Mouse (Mus musculus): ENCODE data around the gene Wtap. TPM values are rescaled to one million over a fixed set of nuclear protein-coding genes. Genes with fewer than 3 reads are reported as not detected.
A peak's percentile ranks its signal among the peaks of the same experiment; 100 is the strongest.
"Not testable (repeated sequence)": the region's sequence is repeated elsewhere in the genome, so short reads cannot be mapped to it uniquely, and the experiment has no call there.

Gene Wtap
- polyA plus RNA-seq (2015; fragmentation: Nextera tagmentation; extraction: Ambion mirVana) = 156 and 166 TPM in 2 replicates

DNA sequence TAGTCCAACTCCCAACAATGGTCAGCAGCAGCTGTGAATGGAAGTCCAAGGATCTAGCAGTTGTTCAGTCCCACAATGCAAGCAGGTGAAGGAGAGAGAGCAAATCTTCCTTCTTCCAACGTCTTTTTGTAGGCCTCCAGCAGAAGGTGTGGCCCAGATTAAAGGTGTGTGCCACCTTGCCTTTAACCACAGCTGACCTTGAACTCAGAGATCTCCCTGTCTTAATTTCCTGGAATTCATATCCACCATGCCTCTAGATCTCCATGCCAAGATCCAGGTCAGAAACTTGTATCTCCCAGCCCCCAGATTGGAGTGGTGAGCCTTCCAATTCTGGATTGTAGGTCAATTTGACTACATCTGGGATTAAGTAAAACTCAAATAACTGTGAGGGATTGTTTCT is at the start of gene Wtap:
Gene Wtap, minus strand, starts transcription at position 101 of the 400 bp plus-strand sequence.
- 74% methylated on average over 1 of the region's 1 CpGs for WGBS
- no peaks in the 10 kb centered on the region for H3K9me3 ChIP-seq
- no peaks in the 10 kb centered on the region for H3K36me3 ChIP-seq
- no peak for ATAC-seq (ENCODE audit: insufficient number of reproducible peaks, insufficient read depth, low FRiP score, low TSS enrichment, low read depth)
- peak within 1 kb of the TSS; percentile 100 for H3K27ac ChIP-seq
- H3K4me3 ChIP-seq = peak within 1 kb of the TSS; percentile 96
- H3K4me2 ChIP-seq = peak within 1 kb of the TSS; percentile 77
- H3K27me3 ChIP-seq = no peaks in the 10 kb centered on the region
- peak within 1 kb of the TSS; percentile 100 for H3K9ac ChIP-seq
- H3K4me1 ChIP-seq = peaks cover 7% of the 10 kb centered on the region

DNA sequence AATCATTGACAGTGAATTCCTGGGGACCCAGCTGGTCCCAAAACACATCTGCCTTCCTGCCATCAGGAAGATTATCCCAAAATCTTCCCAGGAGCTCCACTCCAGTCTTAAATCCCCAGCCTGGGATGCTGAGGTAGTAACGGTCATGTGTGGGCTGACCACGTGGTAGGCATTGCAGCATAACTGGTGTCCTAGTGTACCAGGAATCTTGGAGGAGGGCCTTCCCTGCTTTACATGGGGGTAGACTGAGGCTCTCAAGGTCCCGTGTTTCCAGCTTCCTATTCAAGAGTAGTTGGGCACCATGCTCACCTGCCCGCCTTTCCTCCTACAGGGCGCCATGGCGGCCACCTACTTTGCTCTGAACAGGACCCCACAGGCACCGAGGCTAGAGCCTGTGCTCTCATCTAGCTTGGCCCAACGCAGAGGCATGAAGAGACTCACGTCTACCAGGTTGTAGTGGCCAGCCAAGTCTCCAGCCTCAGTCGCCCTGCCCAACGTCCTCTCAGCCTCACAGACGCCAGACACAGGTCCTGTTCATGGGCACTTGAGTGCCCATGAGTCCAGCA is 42.7 kb upstream of the Wtap start:
- not testable (repeated sequence) for H3K4me1 ChIP-seq, H3K9me3 ChIP-seq, H3K36me3 ChIP-seq, H3K4me2 ChIP-seq, H3K4me3 ChIP-seq, H3K9ac ChIP-seq, H3K27ac ChIP-seq, H3K27me3 ChIP-seq
- peak; percentile 56; the same call in 1 of the 2 replicates for ATAC-seq (ENCODE audit: insufficient number of reproducible peaks, insufficient read depth, low FRiP score, low TSS enrichment, low read depth)
- 83% methylated on average over 4 of the region's 12 CpGs for WGBS

DNA sequence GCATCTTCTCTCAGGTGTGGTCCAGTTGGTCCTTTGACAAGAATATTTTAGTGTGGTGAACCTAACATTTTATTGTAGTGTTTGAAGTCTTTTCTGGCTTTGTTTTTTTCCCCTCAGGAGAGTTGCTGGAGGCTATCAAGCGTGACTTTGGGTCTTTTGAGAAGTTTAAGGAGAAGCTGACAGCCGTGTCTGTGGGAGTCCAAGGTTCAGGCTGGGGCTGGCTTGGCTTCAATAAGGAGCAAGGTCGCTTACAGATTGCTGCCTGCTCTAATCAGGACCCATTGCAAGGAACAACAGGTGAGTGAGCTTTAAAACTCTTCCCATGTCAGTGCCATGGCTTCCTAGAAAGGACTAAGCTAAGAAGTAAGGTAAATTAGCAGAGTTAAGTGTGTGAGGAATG is 19.3 kb upstream of the Wtap start:
- no peak overlapping the region for H3K27ac ChIP-seq
- no peak for ATAC-seq (ENCODE audit: insufficient number of reproducible peaks, insufficient read depth, low FRiP score, low TSS enrichment, low read depth)
- no peak overlapping the region for H3K4me3 ChIP-seq
- H3K4me2 ChIP-seq = no peak overlapping the region
- H3K9me3 ChIP-seq = no peaks in the 10 kb centered on the region
- peaks cover 8% of the 10 kb centered on the region for H3K4me1 ChIP-seq
- H3K36me3 ChIP-seq = peaks cover 56% of the 10 kb centered on the region
- 73% methylated on average over 3 of the region's 3 CpGs for WGBS
- no peak overlapping the region for H3K9ac ChIP-seq
- H3K27me3 ChIP-seq = no peaks in the 10 kb centered on the region

DNA sequence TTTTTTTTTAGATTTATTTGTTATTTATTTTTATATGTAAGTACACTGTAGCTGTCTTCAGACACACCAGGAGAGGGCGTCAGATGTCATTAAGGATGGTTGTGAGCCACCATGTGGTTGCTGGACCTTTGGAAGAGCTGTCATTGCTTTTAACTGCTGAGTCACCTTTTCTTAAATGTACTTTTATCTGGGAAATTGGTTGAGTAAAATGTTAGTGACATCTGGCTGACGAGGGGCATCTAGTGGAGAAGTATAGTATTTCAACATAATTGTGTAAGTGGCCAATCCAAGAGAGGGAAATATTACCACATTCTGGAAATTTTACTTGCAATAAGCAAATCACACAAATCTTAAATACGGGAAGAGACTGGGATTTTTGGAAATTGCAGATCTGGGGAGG is 15.9 kb upstream of the Wtap start:
- Histone ChIP-seq H3K4me1 (peaks cover 8% of the 10 kb centered on the region), H3K4me2 (no peak overlapping the region), H3K4me3 (no peak overlapping the region), H3K9ac (no peak overlapping the region), H3K27me3 (no peaks in the 10 kb centered on the region), H3K27ac (no peak overlapping the region), H3K9me3 (no peaks in the 10 kb centered on the region), H3K36me3 (peaks cover 41% of the 10 kb centered on the region)
- ATAC-seq (ENCODE audit: insufficient number of reproducible peaks, insufficient read depth, low FRiP score, low TSS enrichment, low read depth) = no peak
- WGBS = 20% methylated on average over 3 of the region's 3 CpGs

DNA sequence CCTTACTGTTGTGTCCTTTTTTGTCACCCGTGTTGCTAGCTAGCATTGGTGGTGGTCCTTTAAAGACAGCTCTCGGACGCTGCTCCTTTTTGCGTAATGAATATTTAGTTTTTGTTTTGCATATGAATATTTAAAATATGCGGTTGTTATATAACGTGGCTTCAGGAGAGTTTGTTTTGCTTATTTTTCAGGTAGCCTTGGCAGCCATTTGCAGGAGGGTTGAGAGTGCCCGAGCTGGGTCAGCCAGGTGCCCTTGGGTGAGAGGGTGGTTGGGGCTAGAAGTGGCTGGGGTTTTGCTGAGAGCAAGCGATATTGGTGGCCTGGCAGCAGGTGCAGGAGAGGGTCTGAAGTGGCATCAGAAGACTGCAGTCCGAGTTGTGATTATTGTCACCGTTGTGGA is 14.6 kb upstream of the Wtap start:
- H3K4me3 ChIP-seq = peak overlapping the region; percentile 86
- peaks cover 8% of the 10 kb centered on the region for H3K4me1 ChIP-seq
- no peaks in the 10 kb centered on the region for H3K27me3 ChIP-seq
- H3K27ac ChIP-seq = peak overlapping the region; percentile 79
- H3K9me3 ChIP-seq = no peaks in the 10 kb centered on the region
- no peak for ATAC-seq (ENCODE audit: insufficient number of reproducible peaks, insufficient read depth, low FRiP score, low TSS enrichment, low read depth)
- peak overlapping the region; percentile 82 for H3K4me2 ChIP-seq
- peaks cover 29% of the 10 kb centered on the region for H3K36me3 ChIP-seq
- 4% methylated on average over 10 of the region's 10 CpGs for WGBS
- peak overlapping the region; percentile 82 for H3K9ac ChIP-seq

DNA sequence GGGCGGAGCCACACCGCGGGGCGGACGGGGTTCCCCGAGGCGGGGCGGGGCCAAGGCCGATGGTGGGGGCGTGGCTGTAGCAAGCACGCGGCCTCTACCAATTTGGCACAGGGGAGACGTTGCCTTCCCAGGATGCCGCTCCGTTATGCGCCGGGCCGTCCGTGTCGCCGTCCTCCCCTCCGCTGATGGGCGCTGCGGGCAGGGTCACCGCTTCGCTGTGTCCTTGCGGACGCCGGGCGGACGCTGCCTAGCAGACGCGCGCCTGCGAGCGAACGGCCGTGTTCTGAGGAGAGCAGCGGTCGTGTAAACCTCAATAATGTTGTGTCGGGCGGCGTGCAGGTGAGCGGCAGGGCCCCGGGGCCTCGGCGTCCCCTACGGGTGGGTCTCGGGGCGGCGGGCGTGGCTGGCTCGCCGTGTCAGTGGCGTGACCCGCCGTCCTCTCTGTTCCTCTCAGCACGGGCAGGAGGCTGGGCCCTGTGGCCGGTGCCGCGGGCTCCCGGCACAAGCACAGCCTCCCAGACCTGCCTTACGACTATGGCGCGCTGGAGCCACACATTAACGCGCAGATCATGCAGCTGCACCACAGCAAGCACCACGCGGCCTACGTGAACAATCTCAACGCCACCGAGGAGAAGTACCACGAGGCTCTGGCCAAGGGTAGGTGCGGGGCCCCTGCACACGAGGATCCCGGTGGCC is 13.9 kb upstream of the Wtap start:
- H3K9me3 ChIP-seq = no peaks in the 10 kb centered on the region
- H3K27ac ChIP-seq = peak overlapping the region; percentile 79
- WGBS = under 1% methylated on average over 76 of the region's 76 CpGs
- no peaks in the 10 kb centered on the region for H3K27me3 ChIP-seq
- peaks cover 22% of the 10 kb centered on the region for H3K36me3 ChIP-seq
- peaks cover 8% of the 10 kb centered on the region for H3K4me1 ChIP-seq
- peak; percentile 96 for ATAC-seq (ENCODE audit: insufficient number of reproducible peaks, insufficient read depth, low FRiP score, low TSS enrichment, low read depth)
- H3K4me3 ChIP-seq = peak overlapping the region; percentile 86
- peak overlapping the region; percentile 82 for H3K4me2 ChIP-seq
- peak overlapping the region; percentile 82 for H3K9ac ChIP-seq

DNA sequence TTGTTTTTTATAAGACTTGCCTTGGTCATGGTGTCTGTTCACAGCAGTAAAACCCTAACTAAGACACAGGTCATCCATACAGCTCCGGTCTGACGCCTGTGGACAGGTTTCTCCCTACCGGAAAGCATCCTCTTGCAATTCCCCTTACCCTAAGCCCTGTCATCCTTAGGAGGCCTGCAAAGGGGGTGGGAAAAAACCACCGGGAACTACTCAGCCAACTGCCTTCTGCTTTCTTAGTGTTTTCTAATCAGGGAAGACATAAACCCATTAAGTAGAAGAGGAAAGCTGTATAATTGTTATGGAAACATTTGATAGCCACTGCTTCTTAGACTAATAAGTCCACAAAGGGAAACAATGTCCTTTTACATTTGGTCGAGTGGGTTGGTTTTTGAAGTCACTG is 13.0 kb upstream of the Wtap start:
- Histone ChIP-seq H3K27ac (peak overlapping the region; percentile 55; the same call in 1 of the 2 replicates), H3K36me3 (peaks cover 13% of the 10 kb centered on the region), H3K9ac (peak overlapping the region; percentile 82; the same call in 1 of the 2 replicates), H3K27me3 (no peaks in the 10 kb centered on the region), H3K4me1 (peaks cover 8% of the 10 kb centered on the region), H3K4me3 (peak overlapping the region; percentile 86), H3K4me2 (peak overlapping the region; percentile 82), H3K9me3 (no peaks in the 10 kb centered on the region)
- ATAC-seq (ENCODE audit: insufficient number of reproducible peaks, insufficient read depth, low FRiP score, low TSS enrichment, low read depth) = no peak
- WGBS = 49% methylated on average over 5 of the region's 5 CpGs

DNA sequence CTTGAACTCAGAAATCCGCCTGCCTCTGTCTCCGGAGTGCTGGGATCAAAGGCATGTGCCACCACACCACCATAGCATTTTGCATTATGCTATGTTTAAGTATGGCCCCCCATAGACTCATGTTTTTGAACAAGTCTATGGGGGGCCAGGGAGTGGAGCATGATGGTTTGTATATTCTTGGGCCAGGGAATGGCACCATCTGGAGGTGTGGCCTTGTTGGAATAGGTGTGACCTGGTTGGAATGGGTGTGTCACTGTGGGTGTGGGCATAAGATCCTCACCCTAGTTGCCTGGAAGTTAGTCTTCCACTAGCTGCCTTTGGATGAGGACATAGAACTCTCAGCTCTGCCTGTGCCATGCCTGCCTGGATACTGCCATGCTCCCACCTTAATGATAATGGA is 12.6 kb upstream of the Wtap start, which contains the start of gene Sod2:
Gene Sod2, plus strand, starts transcription at position 301 of the 400 bp plus-strand sequence.
- H3K27ac ChIP-seq = peak within 1 kb of the TSS; percentile 55
- H3K36me3 ChIP-seq = peaks cover 10% of the 10 kb centered on the region
- not testable (repeated sequence) for H3K4me1 ChIP-seq; ATAC-seq (ENCODE audit: insufficient number of reproducible peaks, insufficient read depth, low FRiP score, low TSS enrichment, low read depth); H3K27me3 ChIP-seq; H3K9me3 ChIP-seq
- peak within 1 kb of the TSS; percentile 82 for H3K9ac ChIP-seq
- peak within 1 kb of the TSS; percentile 86 for H3K4me3 ChIP-seq
- WGBS = 88% methylated on average over 2 of the region's 2 CpGs
- H3K4me2 ChIP-seq = peak within 1 kb of the TSS; percentile 82

DNA sequence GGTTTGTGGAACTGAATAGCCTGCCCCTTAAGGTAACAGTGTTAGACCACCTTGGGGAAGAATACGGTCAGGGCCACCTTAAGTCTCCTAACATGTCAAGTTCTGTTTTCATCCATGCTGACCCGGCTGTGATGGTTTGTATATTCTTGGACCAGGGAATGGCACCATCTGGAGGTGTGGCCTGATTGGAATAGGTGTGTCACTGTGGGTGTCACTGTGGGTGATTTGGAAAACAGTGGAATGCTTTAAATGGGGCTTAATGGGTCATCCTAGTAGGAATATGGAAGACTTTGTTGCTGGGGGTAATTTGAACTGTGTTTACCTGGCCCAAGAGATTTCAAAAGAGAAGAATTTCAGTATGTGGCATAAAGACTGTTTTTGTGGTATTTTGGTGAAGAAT is 10.5 kb upstream of the Wtap start:
- 70% methylated on average over 2 of the region's 2 CpGs for WGBS
- H3K4me1 ChIP-seq; H3K9ac ChIP-seq; H3K9me3 ChIP-seq; H3K27me3 ChIP-seq; H3K4me3 ChIP-seq; H3K36me3 ChIP-seq; ATAC-seq (ENCODE audit: insufficient number of reproducible peaks, insufficient read depth, low FRiP score, low TSS enrichment, low read depth); H3K27ac ChIP-seq; H3K4me2 ChIP-seq: not testable (repeated sequence)

DNA sequence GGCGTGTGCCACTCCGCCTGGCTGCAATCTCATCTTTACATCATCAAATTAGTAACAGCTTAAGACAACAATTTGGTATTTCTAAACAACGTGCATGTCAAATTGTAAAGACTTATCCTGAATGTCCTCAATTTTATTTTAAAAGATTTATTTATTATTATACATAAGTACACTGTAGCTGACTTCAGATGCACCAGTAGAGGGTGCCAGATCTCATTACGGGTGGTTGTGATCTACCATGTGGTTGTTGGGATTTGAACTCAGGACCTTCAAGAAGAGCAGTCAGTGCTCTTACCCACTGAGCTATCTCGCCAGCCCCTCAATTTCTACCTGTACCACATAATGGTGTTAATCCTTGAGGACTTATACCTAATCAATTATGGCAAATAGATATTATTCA is 8.3 kb upstream of the Wtap start:
- 88% methylated on average over 5 of the region's 5 CpGs for WGBS
- H3K9me3 ChIP-seq; H3K27ac ChIP-seq; H3K4me1 ChIP-seq; H3K4me2 ChIP-seq; H3K9ac ChIP-seq; H3K4me3 ChIP-seq; ATAC-seq (ENCODE audit: insufficient number of reproducible peaks, insufficient read depth, low FRiP score, low TSS enrichment, low read depth); H3K27me3 ChIP-seq; H3K36me3 ChIP-seq: not testable (repeated sequence)

DNA sequence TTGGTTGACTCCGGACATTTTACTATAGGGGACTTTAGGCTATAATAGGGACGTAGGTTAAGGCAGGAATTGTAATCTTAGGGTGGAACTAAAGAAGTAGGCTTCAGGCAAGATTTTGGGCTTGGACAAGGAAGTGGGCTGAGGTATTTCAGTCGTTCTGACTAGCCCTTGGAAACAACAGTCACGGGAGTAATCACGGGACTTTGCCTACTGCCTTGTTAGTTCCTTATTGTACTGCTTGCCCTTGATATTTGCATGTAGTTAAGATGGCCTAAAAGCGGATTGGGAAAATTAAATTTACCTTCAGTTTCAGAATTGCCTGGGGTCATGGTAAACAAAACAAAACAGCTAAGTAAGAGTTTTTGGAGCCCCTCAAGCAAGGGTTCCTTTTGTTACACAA is 5.1 kb upstream of the Wtap start:
- 69% methylated on average over 6 of the region's 6 CpGs for WGBS

DNA sequence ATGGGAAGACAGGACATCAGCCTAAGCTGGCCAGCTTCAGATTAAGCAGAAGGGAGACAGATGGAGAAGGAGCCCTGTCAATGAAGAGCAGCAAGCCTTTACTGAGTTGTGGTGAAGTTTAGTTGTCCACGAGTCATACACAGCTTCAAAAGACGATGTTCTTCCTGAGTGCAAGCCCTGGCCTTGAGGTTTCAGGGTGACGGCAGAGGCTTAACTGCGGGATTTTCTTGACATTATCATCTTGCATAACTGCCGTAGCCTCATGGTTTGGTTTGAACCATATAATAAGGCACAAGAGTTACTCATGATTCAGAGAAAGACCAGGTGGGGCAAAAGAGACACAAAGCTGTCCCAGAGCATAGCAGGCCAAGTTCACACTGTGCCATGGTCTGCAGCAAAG is 3.9 kb upstream of the Wtap start:
- no peak for ATAC-seq (ENCODE audit: insufficient number of reproducible peaks, insufficient read depth, low FRiP score, low TSS enrichment, low read depth)
- no peaks in the 10 kb centered on the region for H3K4me1 ChIP-seq
- no peak overlapping the region for H3K27ac ChIP-seq
- H3K9ac ChIP-seq = no peak overlapping the region
- H3K9me3 ChIP-seq = no peaks in the 10 kb centered on the region
- no peak overlapping the region for H3K4me2 ChIP-seq
- H3K4me3 ChIP-seq = no peak overlapping the region
- H3K36me3 ChIP-seq = no peaks in the 10 kb centered on the region
- H3K27me3 ChIP-seq = no peaks in the 10 kb centered on the region
- WGBS = 83% methylated on average over 5 of the region's 5 CpGs

More for the DNA sequence above, 5.1 kb upstream of the Wtap start:
- no peak overlapping the region for H3K4me2 ChIP-seq
- no peak overlapping the region for H3K27ac ChIP-seq
- no peak overlapping the region for H3K4me3 ChIP-seq
- no peaks in the 10 kb centered on the region for H3K27me3 ChIP-seq
- no peak overlapping the region for H3K9ac ChIP-seq
- no peak for ATAC-seq (ENCODE audit: insufficient number of reproducible peaks, insufficient read depth, low FRiP score, low TSS enrichment, low read depth)
- no peaks in the 10 kb centered on the region for H3K9me3 ChIP-seq
- H3K4me1 ChIP-seq = no peaks in the 10 kb centered on the region
- H3K36me3 ChIP-seq = no peaks in the 10 kb centered on the region
